Mouse (Mus musculus) heart, adult 2 months (tissue): ENCODE data around the gene Mad1l1. TPM values are rescaled to one million over a fixed set of nuclear protein-coding genes. Genes with fewer than 3 reads are reported as not detected.

Source experiments
- DNase-seq, 2 experiments: peaks; one replicate each; pipeline ENCODE4 v3.0.0; 2021
- H3K27ac ChIP-seq: fragments of 200-600 bp; 2 replicates; pipeline ENCODE4 v1.8.1; 2022
- H3K27me3 ChIP-seq: fragments of 200-500 bp; 2 replicates; pipeline ENCODE4 v1.6.1; 2012; ENCODE audit warnings: mild to moderate bottlenecking, low read length, inconsistent platforms, mixed read lengths; ENCODE audit not compliant: control insufficient read depth, insufficient read depth
- H3K36me3 ChIP-seq: fragments of 200-500 bp; 2 replicates; pipeline ENCODE4 v1.6.1; 2012; ENCODE audit warnings: low read length, inconsistent platforms; ENCODE audit not compliant: control insufficient read depth, insufficient read depth
- H3K4me1 ChIP-seq: fragments of 200-500 bp; 2 replicates; pipeline ENCODE4 v1.6.1; 2011; ENCODE audit warnings: low read length; ENCODE audit not compliant: control insufficient read depth, insufficient read depth
- H3K4me3 ChIP-seq: fragments of 200-600 bp; 2 replicates; pipeline ENCODE4 v1.8.1; 2022
- H3K79me2 ChIP-seq: fragments of 200-500 bp; replicated peaks from 2 replicates; pipeline ENCODE4 v1.6.1; 2012; ENCODE audit warnings: mild to moderate bottlenecking, inconsistent platforms, low read length, moderate library complexity, mixed read lengths; ENCODE audit not compliant: control insufficient read depth, insufficient read depth
- H3K9ac ChIP-seq: fragments of 200-500 bp; 2 replicates; pipeline ENCODE4 v1.6.1; 2012; ENCODE audit warnings: low read depth, mild to moderate bottlenecking, control low read depth, inconsistent platforms, low read length, mixed read lengths
- CTCF ChIP-seq: fragments of 200-600 bp; IDR thresholded peaks from 2 replicates; pipeline ENCODE4 v1.8.1; 2022; ENCODE audit warnings: antibody characterized with exemption, mild to moderate bottlenecking, moderate library complexity
- EP300 ChIP-seq: fragments of 200-500 bp; IDR thresholded peaks from 2 replicates; pipeline ENCODE4 v1.6.1; 2011; ENCODE audit warnings: low read depth, low read length, control low read depth; ENCODE audit not compliant: insufficient read depth
- POLR2A ChIP-seq: fragments of 200-500 bp; IDR thresholded peaks from 2 replicates; pipeline ENCODE4 v1.6.1; 2011; ENCODE audit warnings: mild to moderate bottlenecking, low read depth, low read length, control low read depth; ENCODE audit not compliant: insufficient read depth
- WGBS: fragments of 180-500 bp; shearing (Covaris S2); methylation state at CpG from one replicate; pipeline ENCODE4 v1.1.7; 2018; 5-methylcytosine and 5-hydroxymethylcytosine counted together
- intact Hi-C: fragments of 180-260 bp; cut with DNase I; formaldehyde crosslinking; loops from one replicate; pipeline ENCODE4 v1.15.1; 2025
- polyA plus RNA-seq: library from polyadenylated mRNA; depleted of rRNA; stranded (reverse); fragments of >200 nt; gene quantifications from 2 replicates; pipeline ENCODE4 v1.2.3, GENCODE M21; 2012
- total RNA-seq, 2 experiments: library from RNA; stranded (reverse); gene quantifications; 2 replicates each; pipeline ENCODE4 v1.2.3; 2021

The Mad1l1 gene
- total and polyA plus RNA-seq, 3 experiments: 9.4 to 12.2 (median 10.1) TPM

- intact Hi-C loops: no loop called here
- TF ChIP-seq POLR2A (no peak), CTCF (no peak), EP300 (no peak)
- DNase-seq: no peak
- Histone ChIP-seq H3K27ac (no peak overlapping the region), H3K36me3 (no peaks in the 10 kb centered on the region), H3K27me3 (no peaks in the 10 kb centered on the region), H3K79me2 (no peaks in the 10 kb centered on the region), H3K4me1 (peaks cover 2% of the 10 kb centered on the region), H3K9ac (no peak overlapping the region), H3K4me3 (no peak overlapping the region)
- WGBS: 29% methylated on average over 2 of the region's 2 CpGs
These were observed 170.2 kb downstream of the Mad1l1 start for GRCm38 (mm10) chr5:140151180-140151579.

DNA sequence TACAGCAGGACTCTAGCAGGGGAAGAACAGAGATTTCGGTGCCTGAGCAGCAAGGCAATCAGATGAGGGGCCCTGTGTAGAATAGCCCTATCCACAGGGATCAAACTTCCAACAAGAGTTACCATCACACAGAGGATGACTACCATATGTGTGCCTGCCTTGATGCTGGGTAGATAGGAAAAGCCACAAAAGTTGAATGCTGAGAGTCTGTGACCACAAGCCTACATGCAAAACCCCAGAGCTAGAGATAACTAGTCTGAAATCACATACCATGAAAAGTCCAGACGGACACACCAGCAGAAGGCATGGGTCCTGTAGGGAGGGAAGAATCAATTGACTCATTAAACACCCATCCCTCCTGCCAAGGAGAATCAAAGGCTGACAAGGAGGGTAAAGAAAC, 170.7 kb downstream of the Mad1l1 start:
- no peaks in the 10 kb centered on the region for H3K79me2 ChIP-seq
- H3K27me3 ChIP-seq: no peaks in the 10 kb centered on the region
- no peak overlapping the region for H3K9ac ChIP-seq
- no peak overlapping the region for H3K27ac ChIP-seq
- H3K36me3 ChIP-seq: no peaks in the 10 kb centered on the region
- H3K4me1 ChIP-seq: peaks cover 2% of the 10 kb centered on the region
- H3K4me3 ChIP-seq: no peak overlapping the region
- no peak for TF ChIP-seq CTCF
- TF ChIP-seq POLR2A: no peak
- no peak for TF ChIP-seq EP300
- DNase-seq: no peak
- 89% methylated on average over 2 of the region's 2 CpGs for WGBS
- intact Hi-C loops: no loop called here

- WGBS: 55% methylated on average over 5 of the region's 5 CpGs
- TF ChIP-seq POLR2A (no peak), CTCF (no peak), EP300 (no peak)
- peak in 1 of 2 experiments; percentile 25 for DNase-seq
These were observed 171.2 kb downstream of the Mad1l1 start for GRCm38 (mm10) chr5:140150136-140150535.

DNA sequence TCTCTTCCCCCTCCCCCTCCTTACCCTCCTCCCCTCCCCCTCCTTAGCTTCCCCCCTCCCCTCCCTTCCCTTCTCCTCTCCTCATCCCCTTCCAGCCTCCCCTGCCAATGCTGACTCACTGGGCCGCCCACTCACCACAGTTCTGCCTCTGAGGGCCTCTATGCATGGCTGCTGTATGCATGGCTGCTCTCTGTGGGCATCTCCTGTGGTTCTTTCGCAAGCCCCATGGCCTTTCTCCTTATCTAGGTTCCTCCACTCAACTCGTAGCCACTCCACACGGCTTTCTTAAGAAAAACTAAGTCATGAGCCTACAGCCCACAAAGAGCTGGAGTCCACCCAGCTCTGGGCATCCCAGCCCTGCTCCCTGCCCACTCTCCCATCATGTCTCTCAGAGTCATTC, 172.1 kb downstream of the Mad1l1 start:
- Histone ChIP-seq H3K4me3 (no peak overlapping the region), H3K4me1 (peaks cover 2% of the 10 kb centered on the region), H3K79me2 (no peaks in the 10 kb centered on the region), H3K27ac (no peak overlapping the region), H3K27me3 (no peaks in the 10 kb centered on the region), H3K36me3 (no peaks in the 10 kb centered on the region), H3K9ac (no peak overlapping the region)
- no peak for DNase-seq
- 81% methylated on average over 4 of the region's 4 CpGs for WGBS
- TF ChIP-seq CTCF: no peak
- TF ChIP-seq POLR2A: no peak
- no peak for TF ChIP-seq EP300
- intact Hi-C loops: no loop called here

More at GRCm38 (mm10) chr5:140150136-140150535, 171.2 kb downstream of the Mad1l1 start:
- no peak overlapping the region for H3K4me3 ChIP-seq
- no peak overlapping the region for H3K9ac ChIP-seq
- no peaks in the 10 kb centered on the region for H3K27me3 ChIP-seq
- intact Hi-C loops: no loop called here
- no peaks in the 10 kb centered on the region for H3K79me2 ChIP-seq
- no peak overlapping the region for H3K27ac ChIP-seq
- peaks cover 2% of the 10 kb centered on the region for H3K4me1 ChIP-seq
- H3K36me3 ChIP-seq: no peaks in the 10 kb centered on the region

DNA sequence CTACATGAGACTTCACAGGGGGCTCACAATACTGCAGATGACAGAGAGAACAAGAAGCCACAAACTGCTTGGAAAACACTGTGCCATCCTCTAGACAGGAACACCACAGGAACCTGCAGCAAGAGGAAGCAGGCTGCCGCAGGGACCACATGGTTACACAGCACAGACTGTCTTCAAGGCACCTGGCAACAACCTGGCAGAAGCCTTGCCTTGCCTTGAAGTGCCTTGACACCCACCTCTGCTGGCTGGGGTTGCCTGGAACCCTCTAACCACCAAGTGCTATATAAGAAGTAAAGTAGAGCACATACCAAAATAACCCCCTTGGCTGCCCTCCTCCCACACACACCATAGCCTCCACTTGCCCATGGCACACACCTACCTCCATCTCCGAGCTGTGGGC, 177.8 kb downstream of the Mad1l1 start:
- Histone ChIP-seq H3K27me3 (no peaks in the 10 kb centered on the region), H3K36me3 (no peaks in the 10 kb centered on the region), H3K4me3 (no peak overlapping the region), H3K27ac (no peak overlapping the region), H3K79me2 (no peaks in the 10 kb centered on the region), H3K9ac (no peak overlapping the region), H3K4me1 (peaks cover 2% of the 10 kb centered on the region; the same call in 1 of the 2 replicates)
- 92% methylated on average over 2 of the region's 2 CpGs for WGBS
- no peak for DNase-seq
- TF ChIP-seq CTCF: no peak
- no peak for TF ChIP-seq POLR2A
- no peak for TF ChIP-seq EP300
- intact Hi-C loops: no loop called here

DNA sequence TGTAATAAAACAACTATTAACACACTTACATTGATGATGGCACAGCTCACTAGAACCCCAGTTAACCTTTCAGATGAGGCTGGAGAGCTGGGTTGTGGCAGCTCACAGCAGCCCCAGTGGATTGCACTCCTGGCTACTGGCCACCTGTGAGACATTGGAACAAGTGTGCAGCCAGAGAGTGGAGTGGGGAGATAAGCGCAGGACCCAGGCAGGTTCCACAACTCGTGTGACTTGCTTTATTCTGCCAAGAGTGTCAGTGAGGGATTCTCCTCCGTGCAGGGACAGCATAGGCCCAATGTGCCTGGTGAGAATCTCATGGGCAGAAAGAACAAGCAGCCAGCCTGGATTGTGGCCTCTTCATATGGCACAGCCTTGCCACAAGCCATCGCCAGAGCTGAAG, 180.0 kb downstream of the Mad1l1 start:
- Histone ChIP-seq H3K79me2 (no peaks in the 10 kb centered on the region), H3K4me3 (no peak overlapping the region), H3K4me1 (peaks cover 2% of the 10 kb centered on the region; the same call in 1 of the 2 replicates), H3K27me3 (no peaks in the 10 kb centered on the region), H3K27ac (no peak overlapping the region), H3K36me3 (no peaks in the 10 kb centered on the region), H3K9ac (no peak overlapping the region)
- TF ChIP-seq EP300 (peak; percentile 90; the same call in 1 of the 2 replicates), CTCF (no peak), POLR2A (no peak)
- DNase-seq: peak; percentile 50 to 71
- intact Hi-C loops: loop anchor here (2.0 kb wide), 1 partner anchor 303 kb away; no protein-coding TSS in a partner anchor
- WGBS: 57% methylated on average over 4 of the region's 4 CpGs
